Mouse (Mus musculus): Measurements from ENCODE around the gene Hsdl2.

GRCm38 (mm10) chr4:59640720-59641119 is 59.4 kb downstream of the Hsdl2 start:
- TF ChIP-seq EP300 (IDR thresholded peaks at IDR 0.05; ENCODE audit: low read depth) (no peak), CTCF (IDR thresholded peaks at IDR 0.05; ENCODE audit: low read depth) (no peak)
